Mouse (Mus musculus) CH12.LX (cell line): Measurements from ENCODE around the gene Galp. TPM values are rescaled to one million over a fixed set of nuclear protein-coding genes. Genes with fewer than 3 reads are reported as not detected.

ENCODE experiments used
- DNase-seq: peaks from one replicate; pipeline ENCODE4 v3.0.0-alpha.2; 2013; ENCODE audit errors: extremely low read depth
- H3K27ac ChIP-seq: 2 replicates; pipeline ENCODE4 v1.5.1; 2012; ENCODE audit warnings: low read depth, mild to moderate bottlenecking, control low read depth, moderate library complexity; ENCODE audit not compliant: insufficient read depth
- H3K27me3 ChIP-seq: replicated peaks from 2 replicates; pipeline ENCODE3; 2012; ENCODE audit warnings: inconsistent platforms
- H3K36me3 ChIP-seq, 2 experiments: replicated peaks in 1 of 2; 2 replicates each; pipeline versions ENCODE3 to v1.6.1; 2012; ENCODE audit warnings: inconsistent platforms in 1 of 2, low read length in 1 of 2, mild to moderate bottlenecking in 1 of 2, mixed read lengths in 1 of 2, moderate library complexity in 1 of 2; ENCODE audit not compliant: control insufficient read depth in 1 of 2, insufficient read depth in 1 of 2
- H3K4me1 ChIP-seq, 2 experiments: 2 replicates each; pipeline ENCODE4 v1.6.1; 2012; ENCODE audit warnings: inconsistent platforms in 1 of 2, moderate library complexity in 1 of 2; ENCODE audit not compliant: insufficient read depth in 2 of 2, control insufficient read depth in 1 of 2
- H3K4me2 ChIP-seq: 2 replicates; pipeline ENCODE4 v1.6.1; 2012; ENCODE audit warnings: low read depth, mild to moderate bottlenecking, control low read depth; ENCODE audit not compliant: poor library complexity, insufficient read depth, severe bottlenecking
- H3K4me3 ChIP-seq, 3 experiments: fragments of 150-350 bp in 1 of 3; sonication (generic) in 1 of 3; replicated peaks in 1 of 3; 2 replicates each; pipeline versions ENCODE3 to v1.5.1; 2011 to 2012; ENCODE audit warnings: low read depth in 2 of 3, low read length in 2 of 3, mild to moderate bottlenecking in 2 of 3, moderate library complexity in 2 of 3, control low read depth in 1 of 3, improper control_type of control experiment in 1 of 3, inconsistent platforms in 1 of 3, mixed read lengths in 1 of 3; ENCODE audit not compliant: poor library complexity in 1 of 3
- H3K79me2 ChIP-seq: replicated peaks from 2 replicates; pipeline ENCODE4 v1.6.1; 2012; ENCODE audit warnings: mild to moderate bottlenecking, moderate library complexity; ENCODE audit not compliant: control insufficient read depth, poor library complexity, insufficient read depth, severe bottlenecking; ENCODE audit errors: extremely low read depth
- H3K9ac ChIP-seq: 2 replicates; pipeline ENCODE4 v1.6.1; 2012; ENCODE audit warnings: low read depth, mild to moderate bottlenecking, control low read depth, moderate library complexity; ENCODE audit not compliant: insufficient read depth
- H3K9me3 ChIP-seq: replicated peaks from 2 replicates; pipeline ENCODE3; 2012; ENCODE audit warnings: low read length, inconsistent platforms, mixed read lengths
- BHLHE40 ChIP-seq: IDR thresholded peaks from 2 replicates; pipeline ENCODE4 v1.6.1; 2011; ENCODE audit warnings: mild to moderate bottlenecking, low read depth, low read length, improper control_type of control experiment
- CHD1 ChIP-seq: IDR thresholded peaks from 2 replicates; pipeline ENCODE4 v1.6.1; 2012; ENCODE audit warnings: low read depth, low read length, improper control_type of control experiment, inconsistent platforms
- CHD2 ChIP-seq: IDR thresholded peaks from 2 replicates; pipeline ENCODE4 v1.6.1; 2011; ENCODE audit warnings: low read length, improper control_type of control experiment
- CTCF ChIP-seq, 2 experiments: IDR thresholded peaks in 1 of 2; conservative IDR thresholded peaks in 1 of 2; 2 replicates each; pipeline ENCODE4 v1.5.1; 2011 to 2012; ENCODE audit warnings: low read depth in 2 of 2, low read length in 2 of 2, improper control_type of control experiment in 1 of 2, inconsistent platforms in 1 of 2, mild to moderate bottlenecking in 1 of 2, moderate library complexity in 1 of 2
- ELF1 ChIP-seq: IDR thresholded peaks from 2 replicates; pipeline ENCODE4 v1.6.1; 2014; ENCODE audit warnings: low read depth, mild to moderate bottlenecking, inconsistent platforms, low read length, improper control_type of control experiment
- EP300 ChIP-seq: IDR thresholded peaks from 2 replicates; pipeline ENCODE4 v1.6.1; 2011; ENCODE audit warnings: low read length, improper control_type of control experiment
- ETS1 ChIP-seq: conservative IDR thresholded peaks from 2 replicates; pipeline ENCODE4 v1.6.1; 2012; ENCODE audit warnings: low read depth, mild to moderate bottlenecking, inconsistent platforms, low read length, improper control_type of control experiment, moderate library complexity
- GABPA ChIP-seq: IDR thresholded peaks from 2 replicates; pipeline ENCODE4 v1.6.1; 2012; ENCODE audit warnings: low read depth, low read length, improper control_type of control experiment, inconsistent platforms; ENCODE audit not compliant: insufficient replicate concordance
- IRF4 ChIP-seq: IDR thresholded peaks from 2 replicates; pipeline ENCODE4 v1.6.1; 2014; ENCODE audit warnings: low read depth, mild to moderate bottlenecking, inconsistent platforms, low read length, improper control_type of control experiment
- JUN ChIP-seq: IDR thresholded peaks from 2 replicates; pipeline ENCODE4 v1.6.1; 2011; ENCODE audit warnings: low read depth, mild to moderate bottlenecking, low read length, improper control_type of control experiment, moderate library complexity; ENCODE audit not compliant: insufficient read depth
- JUND ChIP-seq: conservative IDR thresholded peaks from 2 replicates; pipeline ENCODE4 v1.6.1; 2011; ENCODE audit warnings: low read depth, low read length, improper control_type of control experiment
- MAFK ChIP-seq: IDR thresholded peaks from 2 replicates; pipeline ENCODE4 v1.6.1; 2011; ENCODE audit warnings: low read length, improper control_type of control experiment; ENCODE audit not compliant: insufficient replicate concordance
- MAX ChIP-seq: IDR thresholded peaks from 2 replicates; pipeline ENCODE4 v1.6.1; 2011; ENCODE audit warnings: low read length, improper control_type of control experiment
- MEF2A ChIP-seq: IDR thresholded peaks from 2 replicates; pipeline ENCODE4 v1.6.1; 2014; ENCODE audit warnings: low read depth, mild to moderate bottlenecking, inconsistent platforms, low read length, improper control_type of control experiment, borderline replicate concordance
- MXI1 ChIP-seq: IDR thresholded peaks from 2 replicates; pipeline ENCODE4 v1.6.1; 2011; ENCODE audit warnings: mild to moderate bottlenecking, low read depth, low read length, improper control_type of control experiment
- NELFE ChIP-seq: IDR thresholded peaks from 2 replicates; pipeline ENCODE4 v1.6.1; 2011; ENCODE audit warnings: low read depth, low read length, improper control_type of control experiment
- NRF1 ChIP-seq: IDR thresholded peaks from 2 replicates; pipeline ENCODE4 v1.6.1; 2014; ENCODE audit warnings: low read depth, mild to moderate bottlenecking, inconsistent platforms, low read length, improper control_type of control experiment, moderate library complexity
- PAX5 ChIP-seq: IDR thresholded peaks from 2 replicates; pipeline ENCODE4 v1.6.1; 2012; ENCODE audit warnings: low read length, inconsistent platforms, mixed read lengths
- POLR2A ChIP-seq: IDR thresholded peaks from 2 replicates; pipeline ENCODE4 v1.6.1; 2011; ENCODE audit warnings: low read depth, mild to moderate bottlenecking, improper control_type of control experiment, low read length
- POLR2AphosphoS2 ChIP-seq: IDR thresholded peaks from 2 replicates; pipeline ENCODE4 v1.6.1; 2011; ENCODE audit warnings: low read depth, low read length, improper control_type of control experiment
- SIN3A ChIP-seq: IDR thresholded peaks from 2 replicates; pipeline ENCODE4 v1.6.1; 2012; ENCODE audit warnings: low read length, improper control_type of control experiment, inconsistent platforms
- SMC3 ChIP-seq: IDR thresholded peaks from 2 replicates; pipeline ENCODE4 v1.6.1; 2011; ENCODE audit warnings: low read depth, low read length, improper control_type of control experiment
- TBP ChIP-seq: conservative IDR thresholded peaks from 2 replicates; pipeline ENCODE4 v1.6.1; 2011; ENCODE audit warnings: low read depth, low read length, improper control_type of control experiment
- USF1 ChIP-seq: IDR thresholded peaks from 2 replicates; pipeline ENCODE4 v1.6.1; 2014; ENCODE audit warnings: low read depth, mild to moderate bottlenecking, inconsistent platforms, low read length, improper control_type of control experiment
- ZKSCAN1 ChIP-seq: IDR thresholded peaks from 2 replicates; pipeline ENCODE4 v1.6.1; 2012; ENCODE audit warnings: low read depth, inconsistent platforms, low read length, improper control_type of control experiment, borderline replicate concordance
- ZMIZ1 ChIP-seq: IDR thresholded peaks from 2 replicates; pipeline ENCODE4 v1.6.1; 2012; ENCODE audit warnings: low read depth, mild to moderate bottlenecking, inconsistent platforms, low read length, improper control_type of control experiment
- ZNF384 ChIP-seq: IDR thresholded peaks from 2 replicates; pipeline ENCODE4 v1.6.1; 2012; ENCODE audit warnings: low read depth, low read length, improper control_type of control experiment, inconsistent platforms
- dilution Hi-C: fragments of 300-500 bp; cut with MboI; formaldehyde crosslinking; loops from 2 replicates; pipeline ENCODE4 v1.14.3; 2020; ENCODE audit warnings: low sequenced_read_pairs; ENCODE audit not compliant: extremely low pct_unique_long_range_greater_than_20kb, extremely low pct_ligation_motif_present
- in situ Hi-C: fragments of 300-500 bp; cut with MboI; formaldehyde crosslinking; loops from 3 replicates; pipeline ENCODE4 v1.14.3; 2019; ENCODE audit warnings: low sequenced_read_pairs, low pct_ligation_motif_present, low pct_unique_long_range_greater_than_20kb, mixed read lengths
- polyA plus RNA-seq: library from polyadenylated mRNA; unstranded; fragments of >175 nt; gene quantifications from 2 replicates; pipeline ENCODE4 v1.2.1, GENCODE M21; 2012; ENCODE audit warnings: low read depth; ENCODE audit not compliant: insufficient read length
- total RNA-seq, 2 experiments: library from RNA; depleted of rRNA; stranded (reverse); fragments of 300-350 nt in 1 of 2; fragments of >200 nt in 1 of 2; gene quantifications; 2 replicates each; pipeline ENCODE4 v1.2.3; 2012 to 2014

Gene Galp
- total and polyA plus RNA-seq, 3 experiments: not detected

DNA sequence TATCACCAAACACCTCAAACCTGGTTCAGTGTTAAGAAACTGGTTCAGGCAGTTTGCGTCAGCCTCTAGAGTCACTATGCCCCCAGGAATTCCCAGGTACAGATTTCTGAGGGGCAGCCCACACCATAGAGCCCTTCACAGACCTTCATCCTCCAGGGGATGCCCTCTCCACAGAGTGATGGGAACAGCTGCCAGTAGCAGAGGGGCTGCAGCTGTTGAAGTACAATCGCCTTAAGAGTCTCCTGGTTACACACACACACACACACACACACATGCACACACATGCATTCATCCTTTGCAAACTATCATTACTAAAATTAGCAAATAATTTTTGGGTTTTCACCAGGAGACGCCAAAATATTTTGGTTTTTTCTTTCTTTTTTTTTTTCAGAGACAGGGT, 37.3 kb upstream of the Galp start:
- Histone ChIP-seq H3K9ac (no peak overlapping the region), H3K4me2 (no peak overlapping the region), H3K27ac (no peak overlapping the region), H3K36me3 (peaks cover 0 to 8% of the 10 kb centered on the region in 2 experiments), H3K27me3 (no peaks in the 10 kb centered on the region), H3K79me2 (peaks cover 6% of the 10 kb centered on the region), H3K9me3 (no peaks in the 10 kb centered on the region), H3K4me1 (peaks cover 0 to 22% of the 10 kb centered on the region in 2 experiments; a peak in 2 of 4 replicates), H3K4me3 (no peak overlapping the region)
- in situ Hi-C loops (no loop called here), dilution Hi-C loops (no loop called here)
- DNase-seq: no peak
- TF ChIP-seq SMC3 (no peak), EP300 (no peak), USF1 (no peak), ZMIZ1 (no peak), ZNF384 (no peak), MEF2A (no peak), BHLHE40 (no peak), MAX (no peak), NELFE (no peak), POLR2A (no peak), ETS1 (no peak), JUN (no peak), MAFK (no peak), JUND (no peak), GABPA (no peak)

DNA sequence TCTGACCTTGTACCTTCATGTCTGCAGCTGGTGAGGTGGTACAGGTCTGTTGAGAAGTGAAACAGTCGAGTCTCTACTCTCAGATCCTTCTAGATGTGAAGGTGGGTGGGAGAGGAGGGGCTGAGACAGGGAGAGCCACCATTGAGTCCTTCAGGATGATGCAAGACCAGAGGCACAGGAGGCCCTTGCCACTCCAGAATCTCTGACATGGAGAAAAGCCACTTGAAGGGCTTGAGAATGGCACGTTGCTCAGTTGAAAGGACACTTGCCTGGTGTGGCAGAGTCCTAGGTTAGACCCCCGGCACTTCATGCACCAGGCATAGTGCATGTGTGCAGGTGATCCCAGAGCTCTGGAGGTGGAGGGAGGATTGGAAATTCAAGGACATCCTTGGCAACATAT, 35.3 kb upstream of the Galp start:
- Histone ChIP-seq H3K9ac (no peak overlapping the region), H3K4me3 (no peak overlapping the region), H3K79me2 (no peaks in the 10 kb centered on the region), H3K4me1 (peaks cover 0 to 19% of the 10 kb centered on the region in 2 experiments; a peak in 2 of 4 replicates), H3K4me2 (no peak overlapping the region), H3K9me3 (no peaks in the 10 kb centered on the region), H3K27me3 (no peaks in the 10 kb centered on the region), H3K27ac (no peak overlapping the region), H3K36me3 (peaks cover 0 to 8% of the 10 kb centered on the region in 2 experiments)
- dilution Hi-C loops (no loop called here), in situ Hi-C loops (no loop called here)
- no peak for DNase-seq
- TF ChIP-seq PAX5 (no peak), IRF4 (no peak), ELF1 (no peak), ZNF384 (no peak), NRF1 (no peak), SIN3A (no peak), CHD2 (no peak), MAFK (no peak), ETS1 (no peak), CHD1 (no peak), JUN (no peak), EP300 (no peak), SMC3 (no peak), POLR2AphosphoS2 (no peak), ZMIZ1 (no peak), ZKSCAN1 (no peak), MXI1 (no peak), CTCF (conservative IDR thresholded peaks at IDR 0.05 in 1 of 2, IDR thresholded peaks at IDR 0.05 in 1 of 2; ENCODE audit: low read depth in 2 of 2, low read length in 2 of 2) (no peak), NELFE (no peak), TBP (no peak)
